Mouse (Mus musculus): ENCODE results near the gene Vmn1r211.
"Not testable (repeated sequence)": the region's sequence is repeated elsewhere in the genome, so short reads cannot be mapped to it uniquely, and the experiment has no call there.

Vmn1r211 gene

DNA sequence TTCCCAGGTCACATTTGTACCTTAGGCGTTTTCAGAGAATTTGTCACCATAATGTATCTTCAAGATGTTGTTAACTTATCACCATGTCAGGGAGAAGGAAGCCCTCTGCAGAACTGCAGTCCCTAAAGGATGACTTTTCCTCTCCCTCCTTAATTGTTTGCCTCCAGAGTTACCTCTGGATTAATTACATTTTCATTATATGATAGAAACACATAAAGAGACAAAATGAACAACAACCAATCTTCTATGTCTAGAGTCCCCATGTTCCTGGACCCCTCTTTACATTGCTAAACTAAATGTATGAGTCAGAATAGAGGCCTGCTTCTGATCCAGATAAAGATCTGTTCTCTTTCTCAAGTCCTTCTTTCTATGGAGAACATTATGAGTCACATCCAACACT is at the start of gene Vmn1r211:
Gene Vmn1r211, minus strand, starts transcription at position 101 of the 400 bp plus-strand sequence.
- DNase-seq (ENCODE audit: low read depth, low spot score), result no peak

DNA sequence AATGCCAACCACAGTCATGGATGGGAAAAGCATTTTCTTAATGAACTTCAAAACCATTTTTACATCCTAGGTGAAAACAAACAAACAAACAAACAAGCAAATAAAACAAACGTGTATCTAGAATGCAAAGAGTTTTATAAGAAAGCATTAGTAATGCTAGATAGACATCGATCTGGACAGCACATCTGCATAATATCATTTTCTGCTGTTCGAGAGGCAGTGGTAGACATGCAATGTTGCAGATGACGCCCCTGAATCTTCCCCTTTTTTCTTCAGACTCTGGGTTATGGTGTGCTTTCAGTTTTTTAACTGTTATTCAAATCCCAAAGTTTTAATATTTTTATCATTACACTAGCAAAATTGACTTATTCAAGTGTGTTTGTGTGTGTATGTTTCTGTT is 26.7 kb upstream of the Vmn1r211 start, which contains the start of gene Vmn1r212:
Gene Vmn1r212, minus strand, starts transcription at position 101 of the 400 bp plus-strand sequence.
- DNase-seq (ENCODE audit: low read depth, low spot score), result no peak

DNA sequence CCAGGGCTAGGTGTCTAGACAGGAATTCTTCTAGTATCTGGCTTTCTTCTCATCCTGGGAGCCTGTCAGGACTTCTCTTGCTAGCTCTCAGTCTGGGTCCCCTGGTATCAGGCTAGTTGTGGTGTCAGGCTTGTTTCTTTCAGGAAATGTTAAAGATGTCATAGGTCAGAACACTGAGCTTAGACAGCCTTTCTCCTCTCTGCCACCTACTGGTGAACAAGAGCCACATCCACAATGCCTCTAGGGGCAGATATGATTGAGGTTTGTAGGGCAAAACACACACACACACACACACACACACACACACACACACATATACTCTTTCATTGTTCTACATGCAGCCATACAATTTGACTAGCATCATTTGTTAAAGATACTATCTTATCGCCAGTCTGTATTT is 21.9 kb upstream of the Vmn1r211 start:
- no peak for DNase-seq (ENCODE audit: low read depth, low spot score)

DNA sequence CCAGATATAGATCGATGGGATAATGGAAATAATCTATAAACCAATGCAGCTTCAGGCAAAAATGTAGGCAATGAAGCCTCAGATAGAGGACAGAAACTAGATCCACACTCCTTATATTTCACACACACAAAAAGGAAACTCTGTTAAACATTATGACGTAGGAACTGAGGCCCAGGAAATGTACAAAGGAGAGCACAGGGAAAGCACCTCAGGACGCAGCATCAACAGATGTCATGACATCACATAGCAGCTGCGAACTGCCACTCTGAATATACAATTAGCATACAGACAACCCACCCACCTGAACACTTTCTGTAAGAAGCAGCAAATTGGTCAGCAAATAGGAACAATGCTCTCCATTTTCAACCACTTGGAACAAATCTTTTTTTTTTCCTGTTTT is 2.6 kb downstream of the Vmn1r211 start:
- no peak for DNase-seq (ENCODE audit: low read depth, low spot score)

DNA sequence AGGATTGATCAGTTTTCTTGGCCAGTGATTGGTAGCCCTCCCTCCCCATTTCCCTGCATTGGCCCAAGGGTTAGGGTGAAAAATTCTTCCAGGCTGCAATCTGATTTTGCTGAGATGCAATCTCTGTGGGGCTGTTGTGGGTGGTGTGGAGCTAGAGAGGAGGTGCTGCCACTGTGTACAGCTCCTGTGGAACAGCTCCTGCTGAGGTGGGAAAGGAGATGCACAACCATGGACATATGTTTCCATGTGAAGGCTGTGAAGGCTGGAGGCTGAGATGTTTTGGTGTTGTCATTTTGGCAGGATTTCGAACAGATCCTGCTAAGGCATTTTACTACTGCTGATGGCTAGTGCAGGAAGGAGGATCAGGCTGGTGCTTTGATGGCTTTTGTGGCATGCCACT is 10.6 kb downstream of the Vmn1r211 start:
- no peak for DNase-seq (ENCODE audit: low read depth, low spot score)

DNA sequence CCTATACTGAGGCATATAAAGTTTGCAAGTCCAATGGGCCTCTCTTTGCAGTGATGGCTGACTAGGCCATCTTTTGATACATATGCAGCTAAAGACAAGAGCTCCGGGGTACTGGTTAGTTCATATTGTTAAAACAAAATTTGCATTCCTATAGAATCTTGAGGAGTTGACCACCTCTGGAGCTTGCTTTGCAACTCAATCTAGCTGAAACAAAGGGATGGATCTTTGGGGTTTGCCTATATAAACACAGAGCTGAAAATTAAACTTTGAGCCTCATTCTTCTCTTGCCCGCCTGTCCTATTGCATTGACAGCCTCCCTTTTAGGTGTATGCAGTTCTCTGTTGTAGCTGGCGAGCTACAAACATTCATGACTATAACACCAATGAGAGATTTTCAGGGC is 13.1 kb downstream of the Vmn1r211 start:
- not testable (repeated sequence) for DNase-seq (ENCODE audit: low read depth, low spot score)

DNA sequence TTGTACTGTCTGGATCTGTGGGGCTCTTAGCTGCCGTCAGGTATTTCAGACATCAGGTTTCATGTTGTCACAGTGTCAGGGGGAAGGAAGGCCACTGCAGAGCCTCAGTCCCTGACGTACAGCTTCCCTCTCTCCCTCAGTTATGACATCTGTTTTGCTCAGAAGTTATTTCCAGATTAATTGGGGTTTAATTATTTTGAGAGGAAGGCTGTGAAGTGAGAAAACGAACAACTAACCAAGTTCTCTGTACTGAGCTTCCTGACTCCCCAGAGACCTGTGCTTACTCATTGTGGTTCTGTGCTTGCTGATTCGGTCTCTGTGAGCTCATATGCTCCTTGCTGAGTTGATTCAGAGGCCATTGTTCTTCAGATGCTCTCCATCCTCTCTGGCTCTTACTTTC is 26.1 kb downstream of the Vmn1r211 start, which contains the start of gene Vmn1r210:
Gene Vmn1r210, minus strand, starts transcription at position 101 of the 400 bp plus-strand sequence.
- DNase-seq (ENCODE audit: low read depth, low spot score), result no peak

DNA sequence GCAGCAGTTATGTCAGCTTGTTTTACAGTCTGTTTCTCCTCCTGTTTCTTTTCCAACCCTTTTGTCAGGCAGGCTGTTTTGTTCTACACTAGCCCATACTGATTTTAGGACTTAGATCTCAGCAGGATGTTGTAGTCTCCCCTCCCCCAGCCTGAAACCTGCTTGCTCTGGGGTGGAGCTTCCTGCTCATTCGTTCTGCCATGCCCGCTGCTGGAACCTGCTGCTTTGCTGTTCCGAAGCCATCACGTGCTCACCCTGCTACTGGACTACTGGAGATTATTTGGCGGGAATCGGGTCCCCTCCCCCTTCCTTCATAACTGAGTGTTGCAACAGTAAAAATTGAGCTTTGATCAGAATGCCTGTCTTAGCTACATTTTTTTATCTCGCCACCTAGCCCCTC is 28.0 kb downstream of the Vmn1r211 start:
- not testable (repeated sequence) for DNase-seq (ENCODE audit: low read depth, low spot score)

DNA sequence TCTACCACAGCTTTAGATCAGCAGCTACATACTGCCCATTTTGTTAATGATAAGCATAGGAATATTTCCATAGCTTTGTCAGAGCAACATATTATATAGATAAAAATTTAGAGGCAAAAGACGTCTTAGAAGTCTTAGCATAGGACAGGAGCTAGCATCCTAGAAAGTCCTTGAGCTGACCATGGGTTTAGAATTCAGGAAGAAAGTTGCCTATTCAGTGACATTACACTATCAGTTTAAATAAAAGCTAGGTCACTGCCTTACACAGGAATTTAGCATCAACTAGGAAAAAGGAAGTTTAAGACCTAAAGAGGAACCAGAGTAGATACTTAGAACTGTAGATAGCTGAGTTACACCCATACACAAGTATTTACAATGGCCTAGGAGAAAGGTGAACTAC is 35.8 kb downstream of the Vmn1r211 start:
- DNase-seq (ENCODE audit: low read depth, low spot score), result not testable (repeated sequence)

DNA sequence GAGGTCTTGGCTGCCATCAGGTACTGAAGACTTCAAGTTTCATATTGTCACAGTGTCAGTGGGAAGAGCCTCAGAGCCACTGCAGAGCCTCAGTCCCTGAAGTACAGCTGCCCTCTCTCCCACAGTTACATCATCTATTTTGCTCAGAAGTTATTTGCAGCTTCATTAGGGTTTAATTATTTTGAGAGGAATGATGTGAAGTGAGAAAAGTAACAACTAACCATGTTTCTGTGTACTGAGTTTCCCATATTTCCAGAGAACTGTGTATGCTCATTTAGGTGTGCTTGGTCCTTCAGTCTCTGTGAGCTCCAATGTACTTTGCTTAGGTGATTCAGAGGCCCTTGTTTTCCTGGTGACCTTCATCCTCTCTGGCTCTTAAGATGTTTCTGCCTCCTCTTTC is 47.8 kb downstream of the Vmn1r211 start, which contains the start of gene Vmn1r209:
Gene Vmn1r209, minus strand, starts transcription at position 101 of the 400 bp plus-strand sequence.
- DNase-seq (ENCODE audit: low read depth, low spot score), result not testable (repeated sequence)

All from retina, postnatal 7 days (tissue).